Mouse (Mus musculus) inflammation-experienced regulatory T-cells (primary cell): ENCODE measurements around the gene Limd1. TPM values are rescaled to one million over a fixed set of nuclear protein-coding genes. Genes with fewer than 3 reads are reported as not detected.

Source experiments
- polyA plus RNA-seq, 2 experiments: library from polyadenylated mRNA; unstranded; fragments of 100-300 nt; shearing (Covaris generic); gene quantifications; one replicate each; pipeline ENCODE4 v1.2.1; 2017

Limd1 gene
- polyA plus RNA-seq: 10 to 100 TPM; 70.8 to 72.7 TPM

GRCm38 (mm10) chr9:123478586-123479195, at the start of gene Limd1:
Gene Limd1, plus strand, starts transcription at chr9:123478706.

DNA sequence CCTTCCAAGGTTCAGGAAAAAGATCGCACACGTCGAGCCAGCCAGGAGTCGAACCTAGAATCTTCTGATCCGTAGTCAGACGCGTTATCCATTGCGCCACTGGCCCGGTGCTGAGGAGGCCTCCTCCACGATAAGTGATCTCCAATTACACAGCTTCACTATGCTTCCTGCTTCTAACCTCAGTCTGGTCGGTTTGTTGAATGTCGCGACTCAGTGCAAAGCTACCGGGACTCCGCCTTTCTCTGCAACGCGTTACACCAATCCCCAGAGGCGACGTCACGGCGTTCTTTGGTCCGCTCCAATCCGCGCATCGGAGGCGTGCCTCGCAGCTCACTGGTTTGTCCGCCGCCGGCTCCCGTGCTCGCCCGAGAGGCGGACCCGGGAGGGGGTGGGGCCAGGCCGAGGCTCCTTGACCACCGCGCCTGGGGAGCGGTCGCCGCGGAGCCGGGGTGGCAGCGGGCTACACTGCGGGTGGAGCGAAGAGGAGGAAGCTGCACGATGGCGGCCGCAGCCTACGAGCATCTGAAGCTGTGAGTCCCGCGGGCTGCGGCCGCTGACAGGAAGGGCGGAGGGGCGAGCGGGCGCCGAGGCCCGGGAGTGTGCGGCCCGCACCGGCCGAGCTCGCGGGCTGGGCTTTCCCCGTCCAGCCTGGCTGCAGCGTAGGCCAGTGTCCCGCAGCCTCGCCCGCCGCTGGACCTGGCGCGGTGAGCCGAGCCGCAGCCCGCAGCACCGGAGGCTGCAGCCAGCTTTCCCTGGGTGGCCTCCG, 51.1 kb downstream of the Limd1 start, which contains the start of gene Sacm1l:
Gene Sacm1l, plus strand, starts transcription at position 368 of the 766 bp plus-strand sequence.

Other genes starting within 250 kb of the Limd1 start
- 10 to 100 TPM; 12.7 to 35.7 TPM for gene Tmem158, start 217.9 kb upstream of the Limd1 start, polyA plus RNA-seq
- gene Lars2, start 111.8 kb upstream of the Limd1 start, polyA plus RNA-seq: 100 to 1,000 TPM; 245 to 283 TPM
- gene Sacm1l, start 51.1 kb downstream of the Limd1 start, polyA plus RNA-seq: 10 to 100 TPM; 68.8 to 83.5 TPM
- 1 to 10 TPM in 1 of 2 experiments, under 1 TPM in 1; 0.30 to 1.1 TPM for gene Slc6a20b, start 153.9 kb downstream of the Limd1 start, polyA plus RNA-seq
- 1 to 10 TPM; 2.0 to 3.7 TPM for gene Ccr9, start 199.7 kb downstream of the Limd1 start, polyA plus RNA-seq
- under 1 TPM in 1 of 2 experiments, not detected in 1; 0.54 TPM for gene Slc6a20a, start 200.2 kb downstream of the Limd1 start, polyA plus RNA-seq
- 10 to 100 TPM; 29.5 to 34.1 TPM for gene Lztfl1, start 239.0 kb downstream of the Limd1 start, polyA plus RNA-seq